Mouse (Mus musculus): ENCODE results near the gene Gzmc. TPM values are rescaled to one million over a fixed set of nuclear protein-coding genes. Genes with fewer than 3 reads are reported as not detected.

The Gzmc gene
- 1.3 TPM for polyA plus RNA-seq (2017; shearing (Covaris generic))

GRCm38 (mm10) chr14:56234556-56234955, at the start of gene Gzmc:
Gzmc (minus strand) TSS chr14:56234656.

GRCm38 (mm10) chr14:56262153-56262552, 27.7 kb upstream of the Gzmc start, which contains the start of gene Gzmb:
Gzmb (minus strand) TSS chr14:56262260.

GRCm38 (mm10) chr14:56211317-56211716, 23.1 kb downstream of the Gzmc start, which contains the start of gene Gzmf:
Gzmf (minus strand) TSS chr14:56211417.

Other genes with a start within 250 kb of the Gzmc start
- not detected for gene Mcpt1, start 216.7 kb downstream of the Gzmc start, polyA plus RNA-seq (2017; shearing (Covaris generic))
- not detected for gene Mcpt9, start 204.2 kb downstream of the Gzmc start, polyA plus RNA-seq (2017; shearing (Covaris generic))
- gene Mcpt2, start 192.6 kb downstream of the Gzmc start, polyA plus RNA-seq (2017; shearing (Covaris generic)): not detected
- gene Mcpt4, start 172.3 kb downstream of the Gzmc start, polyA plus RNA-seq (2017; shearing (Covaris generic)): not detected
- not detected for gene Mcpt8, start 149.4 kb downstream of the Gzmc start, polyA plus RNA-seq (2017; shearing (Covaris generic))
- not detected for gene Ctsg, start 132.1 kb downstream of the Gzmc start, polyA plus RNA-seq (2017; shearing (Covaris generic))
- not detected for gene Gzme, start 114.0 kb downstream of the Gzmc start, polyA plus RNA-seq (2017; shearing (Covaris generic))
- gene Gzmd, start 102.0 kb downstream of the Gzmc start, polyA plus RNA-seq (2017; shearing (Covaris generic)): not detected
- gene Gzmg, start 75.1 kb downstream of the Gzmc start, polyA plus RNA-seq (2017; shearing (Covaris generic)): not detected
- not detected for gene Gzmn, start 60.1 kb downstream of the Gzmc start, polyA plus RNA-seq (2017; shearing (Covaris generic))
- gene Gzmf, start 23.2 kb downstream of the Gzmc start, polyA plus RNA-seq (2017; shearing (Covaris generic)): not detected
- gene Gzmb, start 27.6 kb upstream of the Gzmc start, polyA plus RNA-seq (2017; shearing (Covaris generic)): 63.6 TPM
- gene Atp12a, start 130.4 kb upstream of the Gzmc start, polyA plus RNA-seq (2017; shearing (Covaris generic)): 0.21 TPM
- 0.40 TPM for gene Rnf17, start 167.9 kb upstream of the Gzmc start, polyA plus RNA-seq (2017; shearing (Covaris generic))